Mouse (Mus musculus): Measurements from ENCODE around the gene Soat2.

GRCm38 (mm10) chr15:102114651-102115260 lies 35.6 kb upstream of the Soat2 start:
- TF ChIP-seq CTCF (IDR thresholded peaks at IDR 0.05; ENCODE audit: low read depth, low read length) (no peak), POLR2A (IDR thresholded peaks at IDR 0.05; ENCODE audit: extremely low read depth, insufficient read depth, low read length) (no peak)
